Mouse (Mus musculus): ENCODE data around the gene Tulp3. TPM values are rescaled to one million over a fixed set of nuclear protein-coding genes. Genes with fewer than 3 reads are reported as not detected.
A peak's percentile ranks its signal among the peaks of the same experiment; 100 is the strongest.

Gene Tulp3
- polyA plus RNA-seq, 1 experiment from 2014 or later: 23.4 TPM

- H3K4me3 ChIP-seq: no peak overlapping the region
- H3K27me3 ChIP-seq (replicated peaks; ENCODE audit: low read depth, poor library complexity, severe bottlenecking): peaks cover 67% of the 10 kb centered on the region
- H3K9me3 ChIP-seq: peaks cover 5% of the 10 kb centered on the region; the same call in 1 of the 2 replicates
- H3K4me1 ChIP-seq: peaks cover 36% of the 10 kb centered on the region
- WGBS: 84% methylated on average over 3 of the region's 3 CpGs
- H3K27ac ChIP-seq (replicated peaks): no peak overlapping the region
- no peak for DNase-seq (ENCODE audit: low spot score)
- no peaks in the 10 kb centered on the region for H3K36me3 ChIP-seq (replicated peaks)
Measured at GRCm38 (mm10) chr6:128301891-128302290, 53.8 kb downstream of the Tulp3 start.

GRCm38 (mm10) chr6:128301458-128301857, 54.2 kb downstream of the Tulp3 start:
- DNase-seq (ENCODE audit: low spot score): no peak
- Histone ChIP-seq H3K9me3 (peaks cover 5% of the 10 kb centered on the region; the same call in 1 of the 2 replicates), H3K27me3 (replicated peaks; ENCODE audit: low read depth, poor library complexity, severe bottlenecking) (peaks cover 72% of the 10 kb centered on the region), H3K4me3 (no peak overlapping the region), H3K36me3 (replicated peaks) (no peaks in the 10 kb centered on the region), H3K27ac (replicated peaks) (no peak overlapping the region), H3K4me1 (peaks cover 40% of the 10 kb centered on the region)
- WGBS: 44% methylated on average over 11 of the region's 11 CpGs

GRCm38 (mm10) chr6:128300134-128301001, 55.3 kb downstream of the Tulp3 start, which contains the start of gene Tead4:
Tead4 (minus strand) TSS chr6:128300823.
- H3K4me3 ChIP-seq: peak within 1 kb of the TSS; percentile 85
- H3K27me3 ChIP-seq (replicated peaks; ENCODE audit: low read depth, poor library complexity, severe bottlenecking): peaks cover 76% of the 10 kb centered on the region
- H3K4me1 ChIP-seq: peaks cover 49% of the 10 kb centered on the region
- peaks cover 5% of the 10 kb centered on the region; the same call in 1 of the 2 replicates for H3K9me3 ChIP-seq
- DNase-seq (ENCODE audit: low spot score): peak; percentile 80
- no peaks in the 10 kb centered on the region for H3K36me3 ChIP-seq (replicated peaks)
- under 1% methylated on average over 81 of the region's 81 CpGs for WGBS
- peak within 1 kb of the TSS; percentile 80 for H3K27ac ChIP-seq (replicated peaks)

GRCm38 (mm10) chr6:128299292-128300133, 56.1 kb downstream of the Tulp3 start:
- Histone ChIP-seq H3K4me1 (peaks cover 49% of the 10 kb centered on the region), H3K36me3 (replicated peaks) (no peaks in the 10 kb centered on the region), H3K27me3 (replicated peaks; ENCODE audit: low read depth, poor library complexity, severe bottlenecking) (peaks cover 70% of the 10 kb centered on the region), H3K4me3 (peak overlapping the region; percentile 85), H3K27ac (replicated peaks) (peak overlapping the region; percentile 80), H3K9me3 (peaks cover 5% of the 10 kb centered on the region; the same call in 1 of the 2 replicates)
- peak; percentile 62 for DNase-seq (ENCODE audit: low spot score)
- under 1% methylated on average over 25 of the region's 25 CpGs for WGBS

GRCm38 (mm10) chr6:128298246-128298645, 57.4 kb downstream of the Tulp3 start:
- 43% methylated on average over 7 of the region's 7 CpGs for WGBS
- Histone ChIP-seq H3K4me3 (no peak overlapping the region; the same call in 1 of the 2 replicates), H3K36me3 (replicated peaks) (no peaks in the 10 kb centered on the region), H3K27ac (replicated peaks) (no peak overlapping the region), H3K4me1 (peaks cover 49% of the 10 kb centered on the region), H3K27me3 (replicated peaks; ENCODE audit: low read depth, poor library complexity, severe bottlenecking) (peaks cover 70% of the 10 kb centered on the region), H3K9me3 (peaks cover 5% of the 10 kb centered on the region; the same call in 1 of the 2 replicates)
- no peak for DNase-seq (ENCODE audit: low spot score)

- Histone ChIP-seq H3K4me1 (peaks cover 49% of the 10 kb centered on the region), H3K27ac (replicated peaks) (peak overlapping the region; percentile 48)
- peak; percentile 45 for DNase-seq (ENCODE audit: low spot score)
Measured at GRCm38 (mm10) chr6:128296750-128297393, 58.8 kb downstream of the Tulp3 start.

GRCm38 (mm10) chr6:128295876-128296749, 59.5 kb downstream of the Tulp3 start:
- WGBS: 29% methylated on average over 6 of the region's 6 CpGs
- no peaks in the 10 kb centered on the region for H3K36me3 ChIP-seq (replicated peaks)
- no peak for DNase-seq (ENCODE audit: low spot score)
- H3K27me3 ChIP-seq (replicated peaks; ENCODE audit: low read depth, poor library complexity, severe bottlenecking): peaks cover 54% of the 10 kb centered on the region
- H3K4me3 ChIP-seq: no peak overlapping the region
- peak overlapping the region; percentile 48 for H3K27ac ChIP-seq (replicated peaks)
- peaks cover 49% of the 10 kb centered on the region for H3K4me1 ChIP-seq
- H3K9me3 ChIP-seq: no peaks in the 10 kb centered on the region

More at GRCm38 (mm10) chr6:128296750-128297393, 58.8 kb downstream of the Tulp3 start:
- no peak overlapping the region for H3K4me3 ChIP-seq
- H3K9me3 ChIP-seq: no peaks in the 10 kb centered on the region
- H3K36me3 ChIP-seq (replicated peaks): no peaks in the 10 kb centered on the region
- peaks cover 62% of the 10 kb centered on the region for H3K27me3 ChIP-seq (replicated peaks; ENCODE audit: low read depth, poor library complexity, severe bottlenecking)
- 21% methylated on average over 11 of the region's 11 CpGs for WGBS

- H3K27me3 ChIP-seq (replicated peaks; ENCODE audit: low read depth, poor library complexity, severe bottlenecking): peaks cover 15% of the 10 kb centered on the region; the same call in 1 of the 2 replicates
- no peak for DNase-seq (ENCODE audit: low spot score)
- WGBS: 82% methylated on average over 5 of the region's 5 CpGs
- no peaks in the 10 kb centered on the region for H3K9me3 ChIP-seq
- H3K36me3 ChIP-seq (replicated peaks): no peaks in the 10 kb centered on the region
- peaks cover 13% of the 10 kb centered on the region for H3K4me1 ChIP-seq
- no peak overlapping the region for H3K27ac ChIP-seq (replicated peaks)
- no peak overlapping the region for H3K4me3 ChIP-seq
Measured at GRCm38 (mm10) chr6:128291284-128291683, 64.4 kb downstream of the Tulp3 start.

- peaks cover 9% of the 10 kb centered on the region; the same call in 1 of the 2 replicates for H3K27me3 ChIP-seq (replicated peaks; ENCODE audit: low read depth, poor library complexity, severe bottlenecking)
- H3K9me3 ChIP-seq: no peaks in the 10 kb centered on the region
- peaks cover 24% of the 10 kb centered on the region for H3K4me1 ChIP-seq
- 89% methylated on average over 6 of the region's 6 CpGs for WGBS
- no peaks in the 10 kb centered on the region for H3K36me3 ChIP-seq (replicated peaks)
- H3K27ac ChIP-seq (replicated peaks): no peak overlapping the region
- no peak for DNase-seq (ENCODE audit: low spot score)
- no peak overlapping the region for H3K4me3 ChIP-seq
Measured at GRCm38 (mm10) chr6:128288681-128289080, 67.0 kb downstream of the Tulp3 start.

- H3K4me3 ChIP-seq: peak overlapping the region; percentile 47
- H3K4me1 ChIP-seq: peaks cover 29% of the 10 kb centered on the region
- WGBS: 13% methylated on average over 16 of the region's 16 CpGs
- peak; percentile 81 for DNase-seq (ENCODE audit: low spot score)
- H3K27me3 ChIP-seq (replicated peaks; ENCODE audit: low read depth, poor library complexity, severe bottlenecking): peaks cover 9% of the 10 kb centered on the region; the same call in 1 of the 2 replicates
- no peaks in the 10 kb centered on the region for H3K9me3 ChIP-seq
- no peaks in the 10 kb centered on the region for H3K36me3 ChIP-seq (replicated peaks)
- peak overlapping the region; percentile 60 for H3K27ac ChIP-seq (replicated peaks)
Measured at GRCm38 (mm10) chr6:128285792-128286430, 69.7 kb downstream of the Tulp3 start.

GRCm38 (mm10) chr6:128282126-128282525, 73.5 kb downstream of the Tulp3 start:
- DNase-seq (ENCODE audit: low spot score): peak; percentile 30
- Histone ChIP-seq H3K27me3 (replicated peaks; ENCODE audit: low read depth, poor library complexity, severe bottlenecking) (peaks cover 8% of the 10 kb centered on the region; the same call in 1 of the 2 replicates), H3K9me3 (no peaks in the 10 kb centered on the region), H3K27ac (replicated peaks) (peak overlapping the region; percentile 35), H3K36me3 (replicated peaks) (no peaks in the 10 kb centered on the region), H3K4me1 (peaks cover 53% of the 10 kb centered on the region), H3K4me3 (no peak overlapping the region)
- 28% methylated on average over 3 of the region's 3 CpGs for WGBS
